34 mouse cellular contexts compared by ENCODE assay signal in the genomic region with DNA sequence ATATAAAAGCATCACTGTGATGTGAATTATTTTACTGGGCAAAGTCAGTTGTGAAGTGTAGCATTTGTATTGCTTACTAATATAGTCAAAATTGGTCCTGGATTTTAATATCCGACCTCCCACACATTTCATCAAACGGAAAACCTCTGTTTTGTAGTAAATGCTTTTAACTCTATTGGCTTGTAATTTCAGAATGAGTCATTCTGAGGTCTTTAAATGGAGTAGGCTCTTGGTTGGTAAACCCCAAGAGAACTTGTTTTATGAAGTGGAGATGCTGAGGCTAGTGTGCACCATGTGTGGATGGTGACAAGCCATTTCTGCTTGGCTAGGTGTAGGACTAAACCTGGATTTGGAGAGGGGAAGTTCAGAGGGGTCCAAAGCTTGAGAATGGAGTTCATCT. TPM values are rescaled to one million over a fixed set of nuclear protein-coding genes. Genes with fewer than 3 reads are reported as not detected.
"Had no signal": no experiment of that assay in that cellular context is flagged by ENCODE, and none has a peak within 500 bp of the region (broad histone marks: within the 10 kb centered on the region; RNA-seq: fewer than 3 reads in every experiment).

No protein-coding gene starts in this region.

- H3K4me2 ChIP-seq: limb, embryonic 12.5 days; limb, embryonic 13.5 days; limb, embryonic 15.5 days; liver, embryonic 11.5 days; liver, embryonic 12.5 days; liver, embryonic 13.5 days; liver, embryonic 15.5 days; lung, embryonic 14.5 days; lung, embryonic 15.5 days; midbrain, embryonic 11.5 days; midbrain, embryonic 12.5 days; midbrain, embryonic 13.5 days; midbrain, embryonic 15.5 days; neural tube, embryonic 12.5 days had no signal

- H3K36me3 ChIP-seq: liver, embryonic 12.5 days; liver, embryonic 13.5 days; liver, embryonic 15.5 days; lung, embryonic 15.5 days; midbrain, embryonic 15.5 days had no signal

- H3K4me3 ChIP-seq: limb, embryonic 10.5 days; limb, embryonic 12.5 days; limb, embryonic 13.5 days; limb, embryonic 15.5 days; liver, embryonic 12.5 days; liver, embryonic 13.5 days; liver, embryonic 15.5 days; lung, embryonic 15.5 days; megakaryocyte, embryonic 14.5 days; midbrain, embryonic 10.5 days; midbrain, embryonic 12.5 days; midbrain, embryonic 13.5 days; midbrain, embryonic 15.5 days; myocyte; neural tube, embryonic 12.5 days had no signal

- H3K9me3 ChIP-seq: limb, embryonic 10.5 days; limb, embryonic 12.5 days; limb, embryonic 13.5 days; limb, embryonic 15.5 days; liver, embryonic 12.5 days; liver, embryonic 13.5 days; liver, embryonic 15.5 days; lung, embryonic 15.5 days; megakaryocyte, embryonic 14.5 days; midbrain, embryonic 10.5 days; midbrain, embryonic 12.5 days; midbrain, embryonic 13.5 days; midbrain, embryonic 15.5 days; neural tube, embryonic 12.5 days had no signal

- DNase-seq: left cerebral cortex, postnatal 4 days; liver; liver, embryonic 13.5 days; liver, postnatal 0 days; lung, adult 18-20 months; lung, adult 2 months; lung, embryonic 14.5 days; lung, postnatal 10 days; lung, postnatal 14 days; lung, postnatal 36 days; lung, postnatal 4 days; midbrain, embryonic 14.5 days had no signal

- H3K9ac ChIP-seq: limb, embryonic 12.5 days; limb, embryonic 13.5 days; limb, embryonic 15.5 days; liver, embryonic 12.5 days; liver, embryonic 13.5 days; liver, embryonic 14.5 days; liver, embryonic 15.5 days; liver, postnatal 0 days; lung, embryonic 14.5 days; lung, embryonic 15.5 days; midbrain, embryonic 12.5 days; midbrain, embryonic 13.5 days; midbrain, embryonic 15.5 days; neural tube, embryonic 12.5 days had no signal

- H3K27ac ChIP-seq: limb, embryonic 10.5 days; limb, embryonic 12.5 days; limb, embryonic 13.5 days; limb, embryonic 15.5 days; liver, embryonic 12.5 days; liver, embryonic 13.5 days; liver, embryonic 14.5 days; liver, embryonic 15.5 days; lung, embryonic 15.5 days; macrophage; midbrain, embryonic 10.5 days; midbrain, embryonic 12.5 days; midbrain, embryonic 13.5 days; midbrain, embryonic 15.5 days; neural tube, embryonic 12.5 days had no signal

- H3K27me3 ChIP-seq: limb, embryonic 12.5 days; limb, embryonic 13.5 days; limb, embryonic 15.5 days; lung, embryonic 15.5 days; midbrain, embryonic 12.5 days; midbrain, embryonic 13.5 days; midbrain, embryonic 15.5 days; neural tube, embryonic 12.5 days had no signal

- H3K4me1 ChIP-seq: liver, embryonic 12.5 days; liver, embryonic 13.5 days; liver, embryonic 15.5 days had no signal

RNA-seq across cellular contexts. Expression of a gene that starts 4.2 kb away (rescaled TPM):
- total RNA-seq: megakaryocyte progenitor cell, adult 5-6 weeks; megakaryocyte-erythroid progenitor cell, adult 5-6 weeks; monocyte, adult 5-6 weeks had no signal
- polyA plus RNA-seq: liver, adult 2 months; liver, postnatal 0 days; macrophage had no signal
